Mouse (Mus musculus) ZHBTc4 (cell line): Measurements from ENCODE around the gene Pip5kl1.

Source experiments
- DNase-seq: peaks from one replicate; pipeline ENCODE4 v3.0.0-alpha.2; 2011; ENCODE audit warnings: low read depth, low spot score

Gene Pip5kl1

DNA sequence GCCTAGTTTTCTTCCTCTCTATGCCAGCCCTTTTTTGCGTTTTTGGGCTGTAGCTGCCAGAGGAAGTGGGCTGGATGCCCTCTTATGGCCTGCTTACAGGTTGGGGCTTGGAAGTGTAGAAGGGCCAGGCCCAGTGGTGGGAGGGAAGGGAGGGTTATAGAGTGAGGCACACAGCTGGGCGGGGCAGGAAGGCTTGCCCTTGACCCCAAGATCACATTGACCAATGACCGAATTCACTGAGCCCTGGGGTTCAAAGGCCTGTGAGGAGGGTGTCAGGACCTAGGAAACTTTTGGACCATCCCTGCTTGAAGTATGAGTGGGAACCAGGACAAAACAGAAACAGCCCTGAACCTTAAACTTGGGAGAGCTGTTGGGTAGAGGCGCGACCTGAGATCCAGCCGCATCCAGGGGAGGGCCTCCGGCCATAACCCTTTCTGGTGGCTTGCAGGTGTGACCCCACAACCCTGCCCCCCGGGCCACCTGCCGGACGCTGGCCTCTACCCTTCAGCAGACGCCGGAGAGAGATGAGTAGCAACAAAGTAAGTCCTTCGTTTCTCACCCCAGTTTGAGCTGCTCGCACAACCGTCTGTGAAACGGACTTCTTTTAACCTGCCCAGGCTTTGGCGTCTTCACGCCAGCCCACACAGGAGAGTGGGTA, 34.3 kb downstream of the Pip5kl1 start:
- peak; percentile 56 for DNase-seq

- DNase-seq, result peak; percentile 83
Measured at GRCm38 (mm10) chr2:32610610-32611229, 36.1 kb downstream of the Pip5kl1 start.

- DNase-seq, result peak; percentile 95
Measured at GRCm38 (mm10) chr2:32612274-32612673, 37.7 kb downstream of the Pip5kl1 start.

- no peak for DNase-seq
Measured at GRCm38 (mm10) chr2:32617109-32617508, 42.5 kb downstream of the Pip5kl1 start.

DNA sequence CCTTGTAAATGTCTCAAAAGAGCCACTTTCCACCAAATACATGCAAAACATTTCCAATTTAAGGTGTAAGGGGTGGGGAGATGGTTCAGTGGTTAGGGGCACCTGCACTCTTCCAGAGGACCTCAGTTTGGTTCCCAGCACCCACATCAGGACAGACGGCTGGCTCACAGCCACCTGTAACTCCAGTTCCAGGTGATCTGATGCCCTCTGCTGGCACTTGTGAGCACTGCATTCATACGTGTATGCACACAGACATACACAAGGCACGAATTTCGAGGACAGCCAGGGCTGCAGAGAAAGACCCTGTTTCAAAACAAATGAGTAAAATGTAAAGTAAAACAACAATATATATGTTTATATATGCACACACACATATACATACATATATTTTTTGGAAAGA, 43.0 kb downstream of the Pip5kl1 start:
- peak; percentile 75 for DNase-seq

GRCm38 (mm10) chr2:32618051-32618450, 43.5 kb downstream of the Pip5kl1 start:
- no peak for DNase-seq

- DNase-seq, result no peak
Measured at GRCm38 (mm10) chr2:32620682-32621516, 46.3 kb downstream of the Pip5kl1 start.

- DNase-seq, result no peak
Measured at GRCm38 (mm10) chr2:32621517-32621859, 46.9 kb downstream of the Pip5kl1 start, which contains the start of gene Ak1. Ak1 (plus strand) TSS chr2:32621758.

DNA sequence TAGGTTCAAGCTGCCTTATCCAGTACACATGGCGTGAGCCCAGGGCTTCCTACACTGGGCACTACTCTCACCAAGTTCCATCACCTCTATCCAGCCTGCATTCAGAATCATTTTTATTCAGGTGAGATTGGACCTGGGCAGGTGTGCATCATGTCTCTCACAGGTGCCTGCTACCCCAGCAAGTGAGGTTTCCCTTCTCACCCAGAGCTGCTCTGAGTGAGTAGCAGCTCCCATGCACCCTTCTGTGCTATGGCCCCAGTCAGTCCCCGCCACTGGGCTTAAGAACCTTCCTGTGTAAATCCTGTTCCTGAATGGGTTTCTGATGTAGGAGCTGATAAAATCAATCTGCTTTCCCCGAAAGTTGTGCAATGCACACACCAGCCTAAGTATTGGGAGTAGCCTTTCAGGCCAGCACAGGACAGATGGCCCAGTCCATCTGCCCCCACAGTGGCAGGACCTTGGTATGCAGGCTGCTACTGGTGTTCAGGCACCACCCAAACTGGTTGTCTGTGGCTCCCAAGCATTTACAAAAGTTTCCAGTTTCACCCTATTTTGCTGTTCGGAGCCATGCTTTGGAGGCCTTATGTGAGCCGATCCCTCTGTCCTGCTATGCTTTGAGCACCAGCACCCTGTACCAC, 49.6 kb downstream of the Pip5kl1 start:
- DNase-seq, result no peak

DNA sequence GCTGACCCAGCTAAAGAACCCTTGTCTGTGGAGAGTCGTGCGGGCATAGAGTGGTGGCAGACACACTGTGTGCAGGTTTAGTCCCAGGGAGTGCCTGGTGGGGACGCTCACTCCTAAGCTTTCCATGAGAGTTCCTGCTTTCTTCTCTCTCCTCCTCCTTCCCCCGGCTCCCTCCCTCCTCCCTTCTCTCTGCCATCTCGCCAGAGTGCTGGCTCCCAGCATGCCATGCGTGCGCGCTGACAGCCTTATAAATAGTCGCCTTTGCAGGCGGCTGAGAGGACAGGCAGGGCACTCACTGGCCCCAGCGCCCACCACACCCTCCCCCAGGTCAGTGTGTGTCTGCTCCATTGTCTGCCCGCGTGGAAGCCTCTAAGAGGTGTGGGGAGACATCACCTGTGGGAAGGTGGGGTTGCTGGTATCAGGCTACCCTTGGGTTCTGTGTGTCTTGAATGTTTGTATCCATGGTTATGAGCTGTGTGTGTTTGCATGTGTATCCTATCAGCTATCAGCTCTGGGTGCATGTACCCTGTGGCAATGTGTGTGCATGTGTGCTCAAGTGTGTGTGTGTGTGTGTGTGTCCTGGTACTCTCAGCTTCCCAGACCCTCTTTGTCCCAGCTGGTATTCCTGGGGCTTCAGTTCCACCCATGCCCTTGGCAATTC, 50.7 kb downstream of the Pip5kl1 start:
- DNase-seq, result no peak

DNA sequence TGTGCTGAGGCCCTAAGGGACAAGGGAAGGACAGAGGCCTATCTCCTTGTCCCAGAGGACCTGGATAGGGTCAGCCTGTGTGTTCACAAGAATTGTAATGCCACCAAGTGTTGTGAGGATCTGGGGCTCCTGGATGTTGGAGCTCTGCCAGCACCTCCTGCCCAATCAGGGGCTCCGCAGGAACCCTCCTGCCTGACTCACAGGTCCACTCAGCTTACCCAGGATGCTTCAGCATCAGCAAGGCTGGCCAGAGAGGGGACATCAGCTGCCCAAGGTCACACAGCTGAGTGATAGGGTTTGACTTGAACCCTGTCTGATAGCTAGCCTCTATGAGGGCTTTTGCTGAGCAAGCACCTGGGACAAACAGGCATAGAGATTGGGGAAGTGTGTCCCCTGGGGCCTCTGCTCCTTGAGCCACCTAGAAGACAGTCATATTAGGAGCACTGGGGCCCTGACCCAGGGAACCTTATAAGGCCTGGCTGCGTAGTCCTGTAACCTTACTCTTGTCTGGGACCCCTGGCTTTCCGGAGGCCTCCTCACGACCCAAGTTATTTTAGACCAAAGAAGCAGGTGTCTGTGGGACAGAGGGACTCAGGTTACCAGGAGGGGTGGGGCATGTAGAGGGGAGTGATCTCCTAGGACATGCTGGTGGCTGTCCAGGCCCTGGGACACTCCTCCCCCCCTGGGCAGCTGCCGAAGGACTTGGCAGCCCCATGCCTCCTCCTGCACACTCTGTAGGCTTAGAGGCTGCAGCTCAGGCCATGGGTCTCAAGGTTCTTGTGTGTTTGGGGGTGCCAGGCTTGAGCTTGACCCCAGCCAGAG, 51.5 kb downstream of the Pip5kl1 start:
- no peak for DNase-seq

DNA sequence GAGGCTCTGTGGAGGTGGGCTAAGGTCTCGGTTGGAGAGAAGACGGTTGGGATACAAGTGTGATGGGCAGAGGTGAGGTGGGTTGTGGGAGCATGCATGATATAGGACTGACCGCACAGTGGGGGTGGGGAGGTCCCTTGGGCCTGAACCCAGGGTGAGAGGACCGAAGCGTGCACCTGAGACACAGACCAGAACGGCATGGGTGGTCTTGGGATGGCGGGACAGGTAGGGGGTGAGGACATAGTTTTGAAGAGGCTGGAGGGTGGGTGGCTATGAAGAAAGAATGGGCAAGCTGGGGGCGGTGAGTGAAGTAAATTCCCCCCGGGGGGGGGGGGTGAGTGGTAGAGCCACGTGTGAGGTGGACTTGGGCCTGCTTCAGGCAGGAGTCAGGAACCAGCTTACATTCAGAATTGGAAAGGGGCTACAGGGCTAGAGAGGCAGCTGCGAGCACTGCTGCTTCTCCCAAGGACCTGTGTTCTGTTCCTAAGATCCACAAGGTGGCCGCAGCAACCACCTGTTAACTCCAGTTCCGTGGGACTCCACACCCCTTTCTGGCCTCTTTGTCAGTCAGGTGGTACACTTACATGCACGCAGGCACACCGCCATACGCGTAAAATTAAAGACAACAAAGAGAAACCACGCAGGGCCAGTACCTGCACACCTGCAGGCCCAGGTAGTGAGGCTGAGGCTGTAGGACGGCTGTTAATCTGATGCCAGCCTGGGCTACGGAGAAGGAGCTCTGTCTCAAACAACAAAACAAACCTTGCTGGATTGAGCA, 52.9 kb downstream of the Pip5kl1 start:
- no peak for DNase-seq

DNA sequence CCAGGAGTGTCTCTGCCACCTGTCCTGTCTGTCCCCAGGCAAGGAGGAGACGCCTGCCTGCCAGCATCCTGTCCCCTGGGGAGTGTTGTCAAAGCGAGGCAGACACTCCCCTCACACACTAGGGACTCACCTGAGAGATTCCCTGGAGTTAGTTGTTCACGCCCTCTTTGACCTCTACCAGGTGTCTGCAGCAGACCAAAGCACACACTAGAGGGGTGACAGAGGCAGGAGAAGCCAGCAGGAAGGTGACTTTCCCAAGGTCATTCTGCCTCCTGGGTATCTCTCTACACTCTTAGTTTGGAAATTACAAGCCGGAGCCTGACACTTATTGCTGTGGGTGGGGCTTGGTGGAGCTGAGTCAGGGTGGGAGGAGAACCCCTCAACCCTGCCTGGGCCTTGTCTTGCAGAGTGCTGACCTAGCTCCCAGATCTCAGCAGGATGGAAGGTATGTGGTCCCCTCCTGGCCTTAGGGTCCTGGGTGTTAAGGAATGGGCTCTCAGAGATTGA, 53.5 kb downstream of the Pip5kl1 start:
- DNase-seq, result peak; percentile 69

- DNase-seq, result no peak
Measured at GRCm38 (mm10) chr2:32628729-32629128, 54.1 kb downstream of the Pip5kl1 start.

DNA sequence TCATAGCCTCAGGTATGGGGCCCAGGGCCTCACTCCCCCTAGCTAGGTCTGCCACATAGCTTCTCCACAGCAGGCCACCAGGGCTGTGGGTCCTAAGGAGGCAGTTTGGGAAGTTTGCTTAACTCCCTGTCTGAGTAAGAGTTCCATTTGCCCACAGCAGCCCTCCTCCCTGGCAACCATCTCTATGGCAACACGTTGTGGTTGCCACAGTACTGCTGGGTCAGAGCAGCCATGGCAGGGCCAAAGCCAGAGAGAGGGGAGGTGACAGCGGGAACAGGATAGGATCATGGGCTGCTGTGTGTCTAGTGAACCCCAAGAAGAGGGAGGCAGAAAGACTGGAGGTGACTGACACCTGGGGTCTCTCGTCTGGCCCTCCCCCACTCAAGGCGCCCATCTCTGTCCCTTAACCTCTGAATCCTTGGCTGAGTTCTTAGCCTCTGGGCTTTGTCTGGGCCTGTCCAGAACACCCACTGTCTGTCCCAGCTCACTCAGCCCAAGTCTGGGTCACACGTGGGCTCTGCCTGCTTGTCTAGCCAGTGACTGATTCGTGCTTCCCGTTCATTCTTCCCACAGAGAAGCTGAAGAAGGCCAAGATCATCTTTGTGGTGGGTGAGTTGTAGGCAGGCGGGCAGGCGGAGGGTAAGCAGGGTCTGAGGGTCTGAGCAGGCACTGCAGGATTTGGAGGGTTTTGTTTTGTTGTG, 54.8 kb downstream of the Pip5kl1 start:
- peak; percentile 97 for DNase-seq

- no peak for DNase-seq
Measured at GRCm38 (mm10) chr2:32630036-32630435, 55.4 kb downstream of the Pip5kl1 start.

- DNase-seq, result no peak
Measured at GRCm38 (mm10) chr2:32631046-32631445, 56.4 kb downstream of the Pip5kl1 start.

DNA sequence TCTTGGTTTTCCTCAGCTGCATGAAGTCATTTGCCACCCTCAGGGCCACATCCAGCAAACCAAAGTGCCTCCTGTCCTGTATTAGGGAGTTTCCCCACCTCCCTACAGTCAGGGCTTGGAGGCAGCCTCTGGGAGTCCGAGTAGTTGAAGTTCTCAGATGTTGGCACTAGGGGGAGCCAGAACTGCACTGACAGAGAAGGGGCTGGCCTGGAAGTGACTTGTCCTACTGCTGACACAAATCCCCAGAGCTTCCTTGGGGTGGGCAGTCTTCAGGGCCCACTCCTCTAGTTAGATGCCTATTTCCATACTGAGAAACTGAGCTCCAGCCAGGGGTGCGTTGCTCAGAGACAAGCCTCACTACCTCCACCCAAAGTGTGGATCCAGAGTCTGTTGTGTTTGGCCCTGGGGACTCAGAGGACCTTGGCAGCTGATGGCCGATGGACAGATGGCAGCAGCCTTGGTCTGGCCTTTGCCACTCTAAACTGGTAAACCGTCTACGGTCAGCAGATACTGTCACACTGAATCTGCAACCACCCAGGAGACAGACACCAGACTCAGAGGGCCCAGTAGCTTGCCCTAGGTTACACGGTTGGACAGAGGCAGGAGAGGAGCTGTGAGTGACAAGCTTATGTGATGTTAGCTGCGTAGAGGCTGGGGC, 57.3 kb downstream of the Pip5kl1 start:
- peak; percentile 91 for DNase-seq
